Mouse (Mus musculus) gastrocnemius, adult 2 months (tissue): ENCODE measurements at regions not wholly inside any gene's neighbourhood (a gene's known extent, or its start where the extent isn't known, plus 50 kb on each side); places are given as distances from the start of the nearest gene placed in this dataset.

Source experiments
- DNase-seq: peaks from one replicate; pipeline ENCODE4 v3.0.0; 2022
- H3K27ac ChIP-seq: fragments of 200-600 bp; 2 replicates; pipeline ENCODE4 v1.8.1; 2022; ENCODE audit warnings: mild to moderate bottlenecking
- H3K4me3 ChIP-seq: fragments of 200-600 bp; 2 replicates; pipeline ENCODE4 v1.8.1; 2022; ENCODE audit warnings: mild to moderate bottlenecking, moderate library complexity
- CTCF ChIP-seq: fragments of 200-600 bp; IDR thresholded peaks from 2 replicates; pipeline ENCODE4 v1.8.1; 2022; ENCODE audit warnings: antibody characterized with exemption, mild to moderate bottlenecking, moderate library complexity
- intact Hi-C: fragments of 180-260 bp; cut with DNase I; formaldehyde crosslinking; loops from one replicate; pipeline ENCODE4 v1.15.1; 2025

DNA sequence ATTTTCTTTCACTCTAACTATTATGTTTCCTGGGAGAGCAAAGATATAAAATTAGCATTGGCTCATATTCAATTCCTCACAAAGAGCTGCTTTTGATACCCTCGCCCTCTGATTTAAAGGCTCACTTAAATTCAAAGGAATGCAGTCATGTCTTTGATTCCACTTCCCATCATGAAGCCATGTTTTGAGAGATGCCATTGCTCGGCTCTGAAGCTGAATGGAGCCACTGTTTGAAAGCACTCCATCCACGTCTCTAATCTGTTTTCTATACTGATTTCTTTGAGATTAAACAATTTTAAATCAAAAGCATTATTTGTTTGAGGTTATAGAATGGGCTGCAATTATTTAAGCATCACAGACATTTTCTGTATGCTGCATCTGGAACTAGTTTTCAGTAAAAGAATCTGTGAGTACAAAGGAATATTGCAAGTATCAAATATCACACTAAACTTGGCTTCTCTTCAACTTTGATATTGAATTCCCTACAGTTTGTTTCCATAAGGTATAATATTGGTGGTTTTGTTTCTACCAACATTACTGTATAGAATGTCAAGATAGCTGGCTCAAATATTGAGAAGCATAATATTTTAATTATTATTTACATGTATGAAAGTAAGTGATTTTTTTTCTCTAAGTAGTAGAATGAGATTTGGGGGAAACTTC is 126.4 kb downstream of the Rpl10l start:
- no peak for TF ChIP-seq CTCF
- DNase-seq, result no peak
- Histone ChIP-seq H3K27ac (no peak overlapping the region), H3K4me3 (no peak overlapping the region)
- intact Hi-C loops, result no loop called here

DNA sequence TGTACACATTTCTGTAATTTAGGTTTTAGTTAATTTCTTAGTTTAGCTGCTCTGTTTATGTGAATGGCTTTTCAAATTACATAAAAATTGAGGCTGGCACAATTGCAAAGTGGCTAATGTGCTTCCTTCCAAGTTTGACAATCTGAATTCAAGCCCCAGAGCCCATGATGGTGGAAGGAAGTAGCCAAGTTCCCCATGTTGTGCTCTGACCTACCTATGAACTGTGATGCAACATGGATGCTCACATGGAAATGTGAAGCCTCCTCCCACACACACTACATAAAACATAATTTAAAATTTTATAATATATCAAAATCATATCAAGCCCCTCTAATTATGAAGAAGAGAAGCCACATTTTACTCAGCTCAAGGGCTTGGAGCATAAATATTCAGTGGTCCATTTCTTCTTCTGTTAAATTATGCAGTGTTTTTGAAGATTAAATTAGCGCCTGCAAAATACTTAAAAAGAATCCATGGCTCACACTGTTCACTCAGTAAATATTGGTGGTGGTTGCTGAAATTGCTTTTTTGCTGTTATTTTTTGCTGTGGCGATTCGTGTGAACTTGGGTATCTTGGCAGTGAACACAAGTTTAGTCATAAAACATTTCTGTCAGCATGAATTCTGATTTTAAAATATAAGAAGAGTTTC is 127.1 kb downstream of the Rpl10l start:
- TF ChIP-seq CTCF, result no peak
- no peak overlapping the region for H3K27ac ChIP-seq
- H3K4me3 ChIP-seq, result no peak overlapping the region
- no peak for DNase-seq
- intact Hi-C loops, result no loop called here

DNA sequence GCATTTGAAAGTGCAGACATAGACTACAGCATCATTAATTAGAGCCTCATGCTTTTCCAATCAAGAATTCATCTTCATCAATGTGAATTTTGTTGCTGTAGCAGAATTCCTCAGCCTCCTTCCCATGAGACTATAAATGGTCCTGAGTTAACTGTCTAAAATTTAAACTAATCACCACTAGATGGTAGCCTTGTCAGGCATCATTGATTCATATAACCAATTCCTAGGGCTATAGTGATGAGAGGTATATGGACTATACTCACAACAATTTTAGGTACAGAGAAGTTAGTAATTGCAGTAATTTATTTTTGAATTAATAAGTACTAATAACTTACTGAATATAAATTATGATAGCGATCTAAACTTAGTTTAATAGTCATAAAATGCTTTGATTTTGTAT is 153.3 kb downstream of the Rpl10l start:
- no peak for DNase-seq
- Histone ChIP-seq H3K27ac (no peak overlapping the region), H3K4me3 (no peak overlapping the region)
- no peak for TF ChIP-seq CTCF
- intact Hi-C loops, result no loop called here

DNA sequence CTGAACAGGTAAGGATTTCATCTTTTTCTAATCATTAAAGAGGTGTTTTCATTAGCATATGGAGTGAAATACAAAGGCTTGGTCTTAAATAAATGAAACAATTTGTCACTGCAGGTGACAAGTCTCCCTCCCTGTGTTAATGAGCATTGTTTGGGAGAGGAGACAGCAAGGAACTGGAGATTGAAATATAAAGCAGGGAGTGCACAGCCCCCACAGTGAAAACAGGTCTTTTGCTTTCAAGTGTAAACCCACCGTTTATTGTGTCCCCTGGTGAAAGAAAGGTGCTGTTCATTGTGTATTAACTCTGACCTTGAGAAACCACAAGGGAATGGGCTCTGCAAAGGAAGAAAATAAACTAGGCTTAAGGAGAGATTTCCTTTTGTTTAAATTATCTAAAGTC is 164.6 kb downstream of the Rpl10l start:
- H3K4me3 ChIP-seq, result no peak overlapping the region
- DNase-seq, result no peak
- intact Hi-C loops, result no loop called here
- no peak overlapping the region for H3K27ac ChIP-seq
- TF ChIP-seq CTCF, result no peak

DNA sequence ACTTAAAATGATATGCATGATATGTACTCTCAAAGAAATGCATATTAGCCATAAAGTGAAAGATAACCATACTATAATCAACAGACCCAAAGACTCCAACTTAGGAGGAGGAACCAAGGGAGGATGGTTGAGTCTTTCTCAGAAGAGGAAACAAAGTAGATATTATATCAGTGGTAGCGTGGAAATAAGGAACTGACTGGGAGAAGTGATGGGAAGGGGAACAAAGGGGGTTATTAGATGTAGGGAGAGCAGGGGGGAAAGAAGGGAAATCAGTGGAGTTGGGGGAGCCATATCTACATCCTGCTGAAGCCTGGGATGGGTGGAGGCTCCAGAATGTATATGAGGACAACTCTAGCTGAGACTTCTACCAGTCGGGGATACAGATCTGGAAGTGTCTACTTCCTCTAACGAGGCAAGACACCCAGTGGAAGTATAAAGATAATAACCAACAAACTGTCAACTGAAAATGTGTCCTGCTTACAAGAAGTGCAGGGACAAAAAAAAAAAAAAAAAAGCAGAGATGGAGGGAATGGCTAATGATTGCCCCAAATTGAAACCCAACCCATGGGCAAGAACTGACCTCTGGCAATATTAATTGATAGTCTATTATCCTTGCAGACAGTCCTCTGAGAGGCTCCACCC is 193.3 kb downstream of the Rpl10l start:
- Histone ChIP-seq H3K4me3 (no peak overlapping the region), H3K27ac (no peak overlapping the region)
- intact Hi-C loops, result no loop called here
- DNase-seq, result no peak
- TF ChIP-seq CTCF, result no peak

DNA sequence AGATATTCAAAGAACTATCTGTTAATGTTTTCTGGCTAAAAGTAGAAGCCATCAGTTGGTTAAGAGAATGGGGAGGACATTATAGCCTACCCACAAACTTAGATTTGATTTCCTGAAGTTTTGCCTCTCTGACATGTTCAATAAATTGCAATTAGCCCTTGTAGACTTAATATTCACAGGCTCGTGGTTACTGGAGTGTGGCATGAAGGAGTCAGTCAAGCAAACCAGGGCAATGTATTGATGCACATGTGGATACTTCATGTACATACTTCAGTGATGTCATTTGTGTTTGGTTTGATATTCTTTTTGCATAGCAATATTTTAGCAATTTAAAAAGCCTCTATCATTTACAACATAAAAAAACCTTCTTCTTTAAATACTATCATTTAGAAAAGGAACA is 223.9 kb downstream of the Rpl10l start:
- intact Hi-C loops, result loop anchor here (10.0 kb wide), 1 partner anchor 626 kb away; no protein-coding TSS in a partner anchor
- H3K27ac ChIP-seq, result no peak overlapping the region
- DNase-seq, result no peak
- no peak for TF ChIP-seq CTCF
- no peak overlapping the region for H3K4me3 ChIP-seq

DNA sequence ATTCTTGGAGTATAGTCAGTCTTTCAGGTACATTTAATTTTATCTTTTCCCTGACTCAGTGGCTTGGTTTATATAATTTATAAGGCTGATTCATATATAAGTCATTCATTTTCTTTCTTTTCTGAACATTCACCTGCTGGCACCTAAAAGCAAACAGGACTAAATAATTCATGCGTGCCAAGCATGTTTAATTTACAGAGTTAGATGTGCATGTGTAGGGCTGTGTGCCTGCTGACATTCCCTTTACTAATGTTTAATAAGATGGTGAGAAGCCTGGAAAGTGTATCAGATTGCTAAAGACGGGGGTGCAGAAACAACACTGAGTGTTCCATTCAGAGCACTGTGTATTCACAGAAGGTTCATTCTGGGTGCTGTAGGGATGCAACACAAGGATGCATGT is 229.0 kb downstream of the Rpl10l start:
- no peak for TF ChIP-seq CTCF
- Histone ChIP-seq H3K4me3 (no peak overlapping the region), H3K27ac (no peak overlapping the region)
- DNase-seq, result no peak
- intact Hi-C loops, result no loop called here

DNA sequence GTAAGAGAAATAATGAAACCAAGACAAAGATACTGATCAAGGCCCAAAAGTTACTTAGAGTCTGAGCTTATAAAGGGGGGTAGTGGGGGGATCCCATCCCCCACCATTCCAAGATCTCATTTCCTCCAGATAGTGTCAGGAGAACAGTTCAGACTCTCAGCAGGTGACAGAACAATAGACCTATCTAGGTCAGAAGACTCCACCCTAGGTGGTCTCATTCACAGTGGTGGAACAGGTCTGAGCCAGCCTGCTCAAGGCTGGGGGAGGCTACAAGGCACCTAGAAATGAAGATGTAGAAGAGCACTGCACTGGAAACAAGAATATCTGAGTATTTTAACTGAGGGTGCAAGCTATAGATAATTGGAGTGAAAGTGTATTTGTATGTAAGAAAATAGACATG is 235.3 kb downstream of the Rpl10l start:
- DNase-seq, result no peak
- Histone ChIP-seq H3K4me3 (no peak overlapping the region), H3K27ac (no peak overlapping the region)
- intact Hi-C loops, result no loop called here
- TF ChIP-seq CTCF, result no peak

DNA sequence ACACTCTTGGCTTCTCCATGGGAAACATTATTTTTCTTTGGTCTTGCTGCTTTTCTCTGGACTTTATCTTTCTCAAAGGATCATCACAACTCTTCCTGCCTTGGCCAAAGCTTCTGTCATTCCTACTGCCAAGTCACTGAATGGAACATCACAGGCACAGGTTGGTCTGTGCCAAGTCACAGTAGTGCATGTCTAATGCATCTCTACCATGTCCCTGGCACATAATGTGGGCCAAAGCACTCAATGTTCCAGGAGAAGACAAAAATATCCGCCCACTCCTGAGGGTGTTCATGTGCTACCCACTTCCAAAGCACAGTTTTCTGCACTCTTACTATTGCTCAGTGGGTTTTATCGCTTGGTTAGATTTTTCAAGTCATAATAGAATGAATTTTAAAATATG is 247.9 kb downstream of the Rpl10l start:
- DNase-seq, result peak; percentile 15
- TF ChIP-seq CTCF, result no peak
- intact Hi-C loops, result no loop called here
- Histone ChIP-seq H3K4me3 (no peak overlapping the region), H3K27ac (no peak overlapping the region)

DNA sequence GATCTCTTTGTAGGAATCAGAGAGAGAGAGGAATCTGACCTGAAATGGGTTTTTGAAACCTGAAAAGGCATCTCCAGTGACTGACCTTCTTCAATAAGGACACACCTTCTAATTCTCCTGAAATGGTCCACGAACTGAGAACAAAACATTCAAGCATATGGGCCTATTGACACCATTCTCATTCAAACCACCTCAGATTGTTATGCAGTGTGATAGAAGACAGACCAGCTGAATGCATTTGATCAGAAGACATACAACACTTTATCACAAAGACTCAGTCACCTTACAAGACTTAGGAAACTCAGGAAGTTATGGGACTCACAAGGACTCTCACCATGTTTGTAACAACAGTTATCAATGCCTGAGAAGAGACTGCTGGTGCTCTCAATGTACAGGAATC is 256.7 kb downstream of the Rpl10l start:
- Histone ChIP-seq H3K27ac (no peak overlapping the region), H3K4me3 (no peak overlapping the region)
- intact Hi-C loops, result no loop called here
- DNase-seq, result no peak
- TF ChIP-seq CTCF, result no peak

DNA sequence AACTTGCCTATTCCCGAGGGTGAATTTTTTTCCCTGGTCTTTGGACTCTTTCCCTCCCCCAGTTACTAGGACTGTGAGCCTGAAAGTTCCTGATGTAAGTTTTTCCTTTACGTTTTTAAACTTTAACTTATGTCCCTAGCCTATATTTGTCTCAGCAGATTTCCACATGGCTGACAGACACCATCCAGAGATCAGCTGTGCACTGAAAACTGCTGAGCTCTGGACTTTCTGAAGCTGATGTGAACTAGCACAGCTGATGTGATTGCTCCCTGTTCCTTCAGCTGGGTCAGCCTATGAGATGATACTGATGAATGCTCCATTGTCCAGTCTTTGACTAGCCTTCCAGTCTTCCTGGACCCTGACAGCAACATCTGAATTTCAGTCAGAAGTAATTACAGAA is 271.5 kb downstream of the Rpl10l start:
- no peak for DNase-seq
- H3K4me3 ChIP-seq, result no peak overlapping the region
- no peak for TF ChIP-seq CTCF

More for the DNA sequence above, 271.5 kb downstream of the Rpl10l start:
- H3K27ac ChIP-seq, result no peak overlapping the region
- intact Hi-C loops, result no loop called here
